Mouse (Mus musculus): ENCODE data around the gene Mea1. TPM values are rescaled to one million over a fixed set of nuclear protein-coding genes. Genes with fewer than 3 reads are reported as not detected.
A peak's percentile ranks its signal among the peaks of the same experiment; 100 is the strongest.

The Mea1 gene
- polyA plus RNA-seq (2011; ENCODE audit: insufficient read depth, insufficient read length, low read depth, missing spikeins) = 142 and 147 TPM in 2 replicates

GRCm38 (mm10) chr17:46678416-46678815, at the start of gene Mea1:
Gene Mea1 (plus strand): TSS chr17:46678793.
- Histone ChIP-seq H3K27ac (ENCODE audit: insufficient read depth, low read length) (no peak within 1 kb of the TSS), H3K9me3 (replicated peaks; ENCODE audit: control insufficient read depth, insufficient read depth, low read length, poor library complexity, severe bottlenecking) (no peaks in the 10 kb centered on the region), H3K4me1 (ENCODE audit: control insufficient read depth, insufficient read depth, low read length) (peaks cover 1% of the 10 kb centered on the region), H3K4me3 (ENCODE audit: low read depth, low read length) (peak within 1 kb of the TSS; percentile 91; the same call in 1 of the 2 replicates), H3K9ac (ENCODE audit: low read depth, poor library complexity, severe bottlenecking) (peak within 1 kb of the TSS; percentile 93; the same call in 1 of the 2 replicates), H3K27me3 (ENCODE audit: control insufficient read depth, insufficient read depth, low read length, poor library complexity, severe bottlenecking) (no peaks in the 10 kb centered on the region), H3K36me3 (ENCODE audit: control insufficient read depth, insufficient read depth, low read length, poor library complexity, severe bottlenecking) (peaks cover 19% of the 10 kb centered on the region)
- TF ChIP-seq CTCF (IDR thresholded peaks at IDR 0.05; ENCODE audit: low read depth, low read length) = no peak
- no peak for TF ChIP-seq EP300 (IDR thresholded peaks at IDR 0.05; ENCODE audit: insufficient read depth, low read depth, low read length)
- no peak for TF ChIP-seq POLR2A (IDR thresholded peaks at IDR 0.05; ENCODE audit: insufficient read depth, low read length)

GRCm38 (mm10) chr17:46629685-46630441, 48.7 kb upstream of the Mea1 start:
- H3K36me3 ChIP-seq (ENCODE audit: control insufficient read depth, insufficient read depth, low read length, poor library complexity, severe bottlenecking) = no peaks in the 10 kb centered on the region
- TF ChIP-seq POLR2A (IDR thresholded peaks at IDR 0.05; ENCODE audit: insufficient read depth, low read length) = no peak
- TF ChIP-seq CTCF (IDR thresholded peaks at IDR 0.05; ENCODE audit: low read depth, low read length) = no peak
- peak; percentile 88 for TF ChIP-seq EP300 (IDR thresholded peaks at IDR 0.05; ENCODE audit: insufficient read depth, low read depth, low read length)
- H3K27me3 ChIP-seq (ENCODE audit: control insufficient read depth, insufficient read depth, low read length, poor library complexity, severe bottlenecking) = no peaks in the 10 kb centered on the region
- H3K4me1 ChIP-seq (ENCODE audit: control insufficient read depth, insufficient read depth, low read length) = peaks cover 6% of the 10 kb centered on the region
- H3K4me3 ChIP-seq (ENCODE audit: low read depth, low read length) = peak overlapping the region; percentile 51
- H3K9ac ChIP-seq (ENCODE audit: low read depth, poor library complexity, severe bottlenecking) = peak overlapping the region; percentile 97
- H3K27ac ChIP-seq (ENCODE audit: insufficient read depth, low read length) = peak overlapping the region; percentile 88
- H3K9me3 ChIP-seq (replicated peaks; ENCODE audit: control insufficient read depth, insufficient read depth, low read length, poor library complexity, severe bottlenecking) = no peaks in the 10 kb centered on the region

GRCm38 (mm10) chr17:46636831-46637523, 41.6 kb upstream of the Mea1 start:
- Histone ChIP-seq H3K4me3 (ENCODE audit: low read depth, low read length) (no peak overlapping the region), H3K4me1 (ENCODE audit: control insufficient read depth, insufficient read depth, low read length) (no peaks in the 10 kb centered on the region), H3K36me3 (ENCODE audit: control insufficient read depth, insufficient read depth, low read length, poor library complexity, severe bottlenecking) (no peaks in the 10 kb centered on the region), H3K9ac (ENCODE audit: low read depth, poor library complexity, severe bottlenecking) (no peak overlapping the region), H3K27ac (ENCODE audit: insufficient read depth, low read length) (no peak overlapping the region), H3K9me3 (replicated peaks; ENCODE audit: control insufficient read depth, insufficient read depth, low read length, poor library complexity, severe bottlenecking) (no peaks in the 10 kb centered on the region), H3K27me3 (ENCODE audit: control insufficient read depth, insufficient read depth, low read length, poor library complexity, severe bottlenecking) (no peaks in the 10 kb centered on the region)
- TF ChIP-seq EP300 (IDR thresholded peaks at IDR 0.05; ENCODE audit: insufficient read depth, low read depth, low read length) = no peak
- no peak for TF ChIP-seq CTCF (IDR thresholded peaks at IDR 0.05; ENCODE audit: low read depth, low read length)
- TF ChIP-seq POLR2A (IDR thresholded peaks at IDR 0.05; ENCODE audit: insufficient read depth, low read length) = no peak

GRCm38 (mm10) chr17:46639929-46640328, 38.7 kb upstream of the Mea1 start:
- TF ChIP-seq POLR2A (IDR thresholded peaks at IDR 0.05; ENCODE audit: insufficient read depth, low read length) = no peak
- no peak for TF ChIP-seq EP300 (IDR thresholded peaks at IDR 0.05; ENCODE audit: insufficient read depth, low read depth, low read length)
- no peak for TF ChIP-seq CTCF (IDR thresholded peaks at IDR 0.05; ENCODE audit: low read depth, low read length)
- H3K27ac ChIP-seq (ENCODE audit: insufficient read depth, low read length) = no peak overlapping the region
- no peaks in the 10 kb centered on the region for H3K9me3 ChIP-seq (replicated peaks; ENCODE audit: control insufficient read depth, insufficient read depth, low read length, poor library complexity, severe bottlenecking)
- H3K27me3 ChIP-seq (ENCODE audit: control insufficient read depth, insufficient read depth, low read length, poor library complexity, severe bottlenecking) = no peaks in the 10 kb centered on the region
- H3K4me3 ChIP-seq (ENCODE audit: low read depth, low read length) = peak overlapping the region; percentile 21
- H3K9ac ChIP-seq (ENCODE audit: low read depth, poor library complexity, severe bottlenecking) = peak overlapping the region; percentile 15; the same call in 1 of the 2 replicates
- no peaks in the 10 kb centered on the region for H3K4me1 ChIP-seq (ENCODE audit: control insufficient read depth, insufficient read depth, low read length)
- no peaks in the 10 kb centered on the region for H3K36me3 ChIP-seq (ENCODE audit: control insufficient read depth, insufficient read depth, low read length, poor library complexity, severe bottlenecking)

GRCm38 (mm10) chr17:46642060-46642459, 36.5 kb upstream of the Mea1 start:
- Histone ChIP-seq H3K9me3 (replicated peaks; ENCODE audit: control insufficient read depth, insufficient read depth, low read length, poor library complexity, severe bottlenecking) (no peaks in the 10 kb centered on the region), H3K27ac (ENCODE audit: insufficient read depth, low read length) (no peak overlapping the region), H3K9ac (ENCODE audit: low read depth, poor library complexity, severe bottlenecking) (no peak overlapping the region), H3K36me3 (ENCODE audit: control insufficient read depth, insufficient read depth, low read length, poor library complexity, severe bottlenecking) (no peaks in the 10 kb centered on the region), H3K4me1 (ENCODE audit: control insufficient read depth, insufficient read depth, low read length) (no peaks in the 10 kb centered on the region), H3K4me3 (ENCODE audit: low read depth, low read length) (no peak overlapping the region; the same call in 1 of the 2 replicates), H3K27me3 (ENCODE audit: control insufficient read depth, insufficient read depth, low read length, poor library complexity, severe bottlenecking) (no peaks in the 10 kb centered on the region)
- TF ChIP-seq EP300 (IDR thresholded peaks at IDR 0.05; ENCODE audit: insufficient read depth, low read depth, low read length) (no peak), POLR2A (IDR thresholded peaks at IDR 0.05; ENCODE audit: insufficient read depth, low read length) (no peak), CTCF (IDR thresholded peaks at IDR 0.05; ENCODE audit: low read depth, low read length) (no peak)

Measured in ES-Bruce4 (cell line).